Mouse (Mus musculus) heart, postnatal 0 days (tissue): Measurements from ENCODE around the gene Apoa5. TPM values are rescaled to one million over a fixed set of nuclear protein-coding genes. Genes with fewer than 3 reads are reported as not detected.

Source experiments
- ATAC-seq: fragments of 200-750 bp; cut with Nextera tagmentation; 2 replicates; pipeline ENCODE4 v1.8.0; 2017; ENCODE audit warnings: low read depth, moderate number of reproducible peaks, moderate library complexity; ENCODE audit not compliant: insufficient read depth
- DNase-seq: peaks from one replicate; pipeline ENCODE4 v3.0.0-alpha.2; 2016; ENCODE audit warnings: low spot score
- H3K27ac ChIP-seq: fragments of 300-500 bp; sonication (generic); 2 replicates; pipeline ENCODE4 v1.5.1; 2014; ENCODE audit warnings: low read depth, mild to moderate bottlenecking
- H3K27me3 ChIP-seq: fragments of 300-500 bp; sonication (generic); 2 replicates; pipeline ENCODE4 v1.6.1; 2014; ENCODE audit warnings: low read length, mixed read lengths; ENCODE audit not compliant: control insufficient read depth, insufficient read depth
- H3K36me3 ChIP-seq: fragments of 300-500 bp; sonication (generic); replicated peaks from 2 replicates; pipeline ENCODE4 v1.6.1; 2014; ENCODE audit warnings: low read length, mixed read lengths; ENCODE audit not compliant: control insufficient read depth, insufficient read depth
- H3K4me1 ChIP-seq: fragments of 300-500 bp; sonication (generic); 2 replicates; pipeline ENCODE4 v1.6.1; 2014; ENCODE audit warnings: antibody characterized with exemption; ENCODE audit not compliant: control insufficient read depth, insufficient read depth
- H3K4me2 ChIP-seq: fragments of 300-500 bp; sonication (generic); 2 replicates; pipeline ENCODE4 v1.6.1; 2014; ENCODE audit warnings: low read depth, mild to moderate bottlenecking, low read length, moderate library complexity
- H3K4me3 ChIP-seq: fragments of 300-500 bp; sonication (generic); 2 replicates; pipeline ENCODE4 v1.5.1; 2014; ENCODE audit warnings: low read depth, low read length
- H3K9ac ChIP-seq: fragments of 300-500 bp; sonication (generic); replicated peaks from 2 replicates; pipeline ENCODE4 v1.6.1; 2014; ENCODE audit warnings: low read depth, low read length, mixed read lengths
- H3K9me3 ChIP-seq: fragments of 300-500 bp; sonication (generic); replicated peaks from 2 replicates; pipeline ENCODE4 v1.6.1; 2016; ENCODE audit warnings: low read length; ENCODE audit not compliant: control insufficient read depth
- CTCF ChIP-seq: IDR thresholded peaks from 2 replicates; pipeline ENCODE4 v1.5.1; 2016; ENCODE audit warnings: antibody characterized with exemption, control low read depth, low read depth
- EP300 ChIP-seq: IDR thresholded peaks from 2 replicates; pipeline ENCODE4 v1.6.1; 2016; ENCODE audit warnings: antibody characterized with exemption, low read depth
- WGBS: fragments of 180-500 bp; shearing (Covaris S2); extraction: QIAGEN DNeasy Blood & Tissue Kit; methylation state at CpG from one replicate; pipeline ENCODE4 v1.1.7; 2014; 5-methylcytosine and 5-hydroxymethylcytosine counted together
- polyA plus RNA-seq: library from polyadenylated mRNA; unstranded; fragments of >200 nt; fragmentation: Nextera tagmentation; extraction: Ambion mirVana; gene quantifications from 2 replicates; pipeline ENCODE4 v1.2.1, GENCODE M21; 2015
- total RNA-seq: library from RNA; depleted of rRNA; stranded (reverse); fragments of >200 nt; gene quantifications from 2 replicates; pipeline ENCODE4 v1.2.3, GENCODE M21; 2014; ENCODE audit warnings: low replicate concordance

Gene Apoa5
- total and polyA plus RNA-seq, 2 experiments from 2014 or later, result 0.80 TPM; not detected in 1

GRCm38 (mm10) chr9:46243584-46243983 lies 24.8 kb upstream of the Apoa5 start:
- DNase-seq, result peak; percentile 14
- WGBS, result 22% methylated on average over 8 of the region's 8 CpGs
- peaks cover 7% of the 10 kb centered on the region; the same call in 1 of the 2 replicates for H3K4me1 ChIP-seq
- H3K4me2 ChIP-seq, result no peak overlapping the region
- H3K27me3 ChIP-seq, result 0 out of 2 replicates have a peak, but pooled peaks cover 6% of the 10 kb centered on the region
- no peaks in the 10 kb centered on the region for H3K9me3 ChIP-seq
- no peak overlapping the region for H3K27ac ChIP-seq
- TF ChIP-seq CTCF, result no peak
- no peak for TF ChIP-seq EP300
- H3K4me3 ChIP-seq, result no peak overlapping the region
- ATAC-seq, result peak; percentile 36; the same call in 1 of the 2 replicates
- H3K36me3 ChIP-seq, result no peaks in the 10 kb centered on the region
- H3K9ac ChIP-seq, result no peak overlapping the region

DNA sequence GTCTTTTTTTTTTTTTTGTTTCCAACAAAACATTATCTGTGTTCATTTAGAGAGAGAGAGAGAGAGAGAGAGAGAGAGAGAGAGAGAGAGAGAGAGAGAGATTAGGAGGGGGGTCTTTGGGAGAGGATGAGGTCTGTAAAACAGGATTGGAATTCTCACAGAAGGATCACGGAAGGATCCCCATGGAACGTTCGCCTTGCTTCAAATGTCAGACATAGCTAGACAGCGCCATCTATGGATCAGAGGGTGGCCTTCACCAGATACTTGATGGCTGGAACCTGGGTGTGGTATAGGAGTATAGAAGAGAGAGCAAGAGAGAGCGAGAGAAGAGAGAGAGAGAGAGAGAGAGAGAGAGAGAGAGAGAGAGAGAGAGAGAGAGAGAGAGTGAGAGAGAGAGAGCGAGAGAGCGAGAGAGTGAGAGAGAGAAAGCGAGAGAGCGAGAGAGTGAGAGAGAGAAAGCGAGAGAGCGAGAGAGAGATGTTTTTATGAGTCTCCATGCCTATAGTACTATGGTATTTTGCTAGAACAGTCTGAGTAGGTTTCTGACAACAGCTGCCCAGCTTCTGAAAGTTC lies 21.6 kb upstream of the Apoa5 start:
- peak; percentile 76 for ATAC-seq
- Histone ChIP-seq H3K36me3 (no peaks in the 10 kb centered on the region), H3K4me2 (no peak overlapping the region; the same call in 1 of the 2 replicates), H3K9me3 (no peaks in the 10 kb centered on the region), H3K9ac (no peak overlapping the region), H3K27me3 (0 out of 2 replicates have a peak, but pooled peaks cover 6% of the 10 kb centered on the region), H3K4me1 (peaks cover 7% of the 10 kb centered on the region; the same call in 1 of the 2 replicates), H3K4me3 (no peak overlapping the region), H3K27ac (no peak overlapping the region)
- TF ChIP-seq EP300, result no peak
- peak; percentile 93 for TF ChIP-seq CTCF
- 20% methylated on average over 11 of the region's 11 CpGs for WGBS
- DNase-seq, result peak; percentile 86

DNA sequence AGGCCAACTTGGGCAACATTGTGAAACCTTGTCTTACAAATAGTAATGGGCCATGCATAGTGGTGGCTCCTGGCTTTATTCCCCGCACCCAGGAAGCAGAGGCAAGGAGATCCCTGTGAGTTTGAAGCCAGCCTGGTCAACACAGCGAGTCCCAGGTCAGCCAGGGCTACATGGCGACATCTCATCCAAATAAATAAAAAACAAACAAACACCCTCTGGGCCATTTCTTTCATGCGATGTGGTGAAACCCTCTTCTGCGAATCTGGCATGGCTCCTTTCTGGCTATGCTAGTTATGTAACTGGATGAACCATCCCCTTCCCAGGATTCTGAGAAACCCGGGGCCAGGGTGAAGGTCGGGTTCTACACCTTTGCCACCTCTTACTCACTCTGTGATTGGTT lies 12.3 kb upstream of the Apoa5 start:
- H3K9ac ChIP-seq, result no peak overlapping the region
- no peaks in the 10 kb centered on the region for H3K36me3 ChIP-seq
- WGBS, result 81% methylated on average over 7 of the region's 7 CpGs
- no peak for DNase-seq
- TF ChIP-seq EP300, result no peak
- TF ChIP-seq CTCF, result no peak
- no peaks in the 10 kb centered on the region for H3K27me3 ChIP-seq
- H3K4me2 ChIP-seq, result no peak overlapping the region
- H3K4me1 ChIP-seq, result no peaks in the 10 kb centered on the region
- no peak for ATAC-seq
- H3K9me3 ChIP-seq, result no peaks in the 10 kb centered on the region
- no peak overlapping the region for H3K27ac ChIP-seq
- no peak overlapping the region for H3K4me3 ChIP-seq

DNA sequence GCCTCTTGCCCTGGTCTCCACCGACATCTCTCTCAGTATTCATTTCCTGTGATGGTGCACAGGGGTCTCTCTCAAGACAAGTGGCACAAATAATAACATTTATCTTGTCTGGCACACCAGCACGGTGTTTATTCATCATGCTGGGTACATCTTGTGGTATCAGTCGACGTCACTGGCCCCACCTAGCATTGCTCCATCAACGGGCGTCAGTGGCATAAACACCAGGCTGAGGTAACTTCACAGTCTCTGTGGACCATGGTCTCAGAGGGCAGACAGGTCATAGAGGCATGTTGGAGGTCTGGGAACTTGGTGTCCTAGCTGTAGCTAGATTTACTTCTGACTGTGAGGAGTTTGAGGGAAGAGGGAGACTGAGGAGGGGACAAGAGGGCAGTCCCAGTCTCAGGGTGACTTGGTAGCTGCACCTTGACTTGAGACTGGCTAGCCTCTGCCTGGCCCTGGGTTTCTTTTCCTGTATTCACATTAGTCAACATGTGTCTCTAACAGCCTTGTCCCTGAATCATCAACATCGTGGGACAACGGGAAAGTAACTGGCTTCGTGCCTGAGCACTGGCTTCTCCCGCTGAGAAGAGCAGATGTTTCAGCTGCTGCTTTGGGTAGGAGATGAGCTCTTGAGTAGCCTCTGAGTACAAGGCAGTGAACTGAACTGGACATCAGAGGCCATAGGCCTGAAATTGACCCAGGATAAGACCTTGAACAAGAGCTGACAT lies 11.6 kb upstream of the Apoa5 start:
- H3K36me3 ChIP-seq, result no peaks in the 10 kb centered on the region
- TF ChIP-seq EP300 (no peak), CTCF (no peak)
- peak overlapping the region; percentile 63; the same call in 1 of the 2 replicates for H3K27ac ChIP-seq
- no peaks in the 10 kb centered on the region for H3K4me1 ChIP-seq
- DNase-seq (no peak), ATAC-seq (no peak)
- no peaks in the 10 kb centered on the region for H3K27me3 ChIP-seq
- 79% methylated on average over 10 of the region's 10 CpGs for WGBS
- H3K9me3 ChIP-seq, result no peaks in the 10 kb centered on the region
- H3K4me2 ChIP-seq, result no peak overlapping the region
- no peak overlapping the region for H3K9ac ChIP-seq
- H3K4me3 ChIP-seq, result no peak overlapping the region

DNA sequence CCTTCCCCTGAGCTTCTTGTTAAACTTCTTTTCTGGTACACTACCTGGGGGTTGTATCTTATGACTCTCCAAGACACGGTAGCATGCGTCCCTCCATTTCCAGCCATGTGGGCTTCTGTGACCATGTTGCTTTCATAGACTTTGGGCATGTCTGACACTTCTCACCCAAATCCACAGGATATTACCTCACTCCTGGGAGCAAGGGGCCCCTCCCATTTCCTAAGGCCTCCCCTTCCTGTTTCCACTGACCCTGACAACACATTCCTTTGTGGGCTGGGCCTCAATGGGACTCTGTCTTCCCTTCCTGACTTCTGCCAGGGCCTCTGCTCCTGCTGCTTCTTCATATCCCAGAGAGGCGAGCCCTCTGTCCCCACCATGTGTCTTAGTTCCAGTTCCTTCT lies 10.9 kb upstream of the Apoa5 start:
- Histone ChIP-seq H3K9me3 (no peaks in the 10 kb centered on the region), H3K4me1 (no peaks in the 10 kb centered on the region), H3K27me3 (no peaks in the 10 kb centered on the region), H3K9ac (no peak overlapping the region), H3K36me3 (no peaks in the 10 kb centered on the region), H3K27ac (peak overlapping the region; percentile 63), H3K4me2 (no peak overlapping the region), H3K4me3 (no peak overlapping the region)
- TF ChIP-seq CTCF (no peak), EP300 (no peak)
- ATAC-seq, result peak; percentile 80
- DNase-seq, result peak; percentile 39
- WGBS, result 61% methylated on average over 3 of the region's 3 CpGs
